Mouse (Mus musculus) granulocyte monocyte progenitor cell, adult 5-6 weeks (primary cell): Measurements from ENCODE around the gene Wwtr1. TPM values are rescaled to one million over a fixed set of nuclear protein-coding genes. Genes with fewer than 3 reads are reported as not detected.
A peak's percentile ranks its signal among the peaks of the same experiment; 100 is the strongest.

Experiments used
- ATAC-seq: replicated peaks from 2 replicates; pipeline ENCODE4 v1.8.0; 2016; ENCODE audit warnings: mild to moderate bottlenecking, moderate TSS enrichment, inconsistent platforms; ENCODE audit not compliant: poor library complexity, severe bottlenecking
- total RNA-seq, 2 experiments: library from RNA; stranded (forward) in 1 of 2; stranded (reverse) in 1 of 2; fragments of 200-712, 200-1000 nt in 1 of 2; fragments of >200 nt in 1 of 2; fragmentation: Nextera tagmentation in 1 of 2; gene quantifications; 2 replicates each; pipeline ENCODE4 v1.2.3; 2014 to 2017

Wwtr1 gene
- total RNA-seq, 2 experiments from 2014 or later = not detected

- ATAC-seq = no peak
These were observed 12.7 kb downstream of the Wwtr1 start for GRCm38 (mm10) chr3:57562996-57563506.

GRCm38 (mm10) chr3:57558761-57559160 lies 16.9 kb downstream of the Wwtr1 start:
- ATAC-seq = no peak

- ATAC-seq = no peak
These were observed 18.3 kb downstream of the Wwtr1 start for GRCm38 (mm10) chr3:57557408-57557807.

GRCm38 (mm10) chr3:57555560-57555959 lies 20.1 kb downstream of the Wwtr1 start:
- ATAC-seq = no peak

GRCm38 (mm10) chr3:57554890-57555239 lies 20.8 kb downstream of the Wwtr1 start:
- no peak for ATAC-seq

GRCm38 (mm10) chr3:57554124-57554889 lies 21.4 kb downstream of the Wwtr1 start:
- no peak for ATAC-seq

- 0 out of 2 replicates have a peak, but pooled peaks have one; percentile 13 for ATAC-seq
These were observed 22.6 kb downstream of the Wwtr1 start for GRCm38 (mm10) chr3:57553108-57553507.

GRCm38 (mm10) chr3:57551210-57551609 lies 24.5 kb downstream of the Wwtr1 start:
- ATAC-seq = no peak

- ATAC-seq = peak; percentile 97
These were observed 25.1 kb downstream of the Wwtr1 start for GRCm38 (mm10) chr3:57550468-57551185.

GRCm38 (mm10) chr3:57544154-57544553 lies 31.6 kb downstream of the Wwtr1 start:
- no peak for ATAC-seq

- no peak for ATAC-seq
These were observed 32.8 kb downstream of the Wwtr1 start for GRCm38 (mm10) chr3:57542848-57543380.

- no peak for ATAC-seq
These were observed 34.5 kb downstream of the Wwtr1 start for GRCm38 (mm10) chr3:57541205-57541604.

GRCm38 (mm10) chr3:57540474-57540873 lies 35.2 kb downstream of the Wwtr1 start:
- ATAC-seq = no peak

GRCm38 (mm10) chr3:57535483-57536185 lies 40.1 kb downstream of the Wwtr1 start:
- ATAC-seq = no peak

GRCm38 (mm10) chr3:57534450-57534849 lies 41.3 kb downstream of the Wwtr1 start:
- no peak for ATAC-seq

GRCm38 (mm10) chr3:57533876-57534275 lies 41.8 kb downstream of the Wwtr1 start:
- no peak for ATAC-seq

- no peak for ATAC-seq
These were observed 42.6 kb downstream of the Wwtr1 start for GRCm38 (mm10) chr3:57532991-57533725.

GRCm38 (mm10) chr3:57530836-57531235 lies 44.9 kb downstream of the Wwtr1 start:
- ATAC-seq = no peak

GRCm38 (mm10) chr3:57530221-57530620 lies 45.5 kb downstream of the Wwtr1 start:
- no peak for ATAC-seq

GRCm38 (mm10) chr3:57527154-57527553 lies 48.6 kb downstream of the Wwtr1 start:
- no peak for ATAC-seq
